Mouse (Mus musculus) hindbrain, embryonic 15.5 days (tissue): ENCODE measurements at regions not wholly inside any gene's neighbourhood (a gene's known extent, or its start where the extent isn't known, plus 50 kb on each side); places are given as distances from the start of the nearest gene placed in this dataset.
A peak's percentile ranks its signal among the peaks of the same experiment; 100 is the strongest.

Source experiments
- ATAC-seq: fragments of 200-750 bp; cut with Nextera tagmentation; 2 replicates; pipeline ENCODE4 v1.8.0; 2017; ENCODE audit warnings: low read depth, moderate number of reproducible peaks, moderate TSS enrichment; ENCODE audit not compliant: low FRiP score
- H3K27ac ChIP-seq: fragments of 300-500 bp; sonication (generic); replicated peaks from 2 replicates; pipeline ENCODE4 v1.5.1; 2015; ENCODE audit warnings: mild to moderate bottlenecking, inconsistent platforms
- H3K27me3 ChIP-seq: fragments of 300-500 bp; sonication (generic); 2 replicates; pipeline ENCODE4 v1.6.1; 2015; ENCODE audit warnings: control low read depth, inconsistent platforms
- H3K36me3 ChIP-seq: fragments of 300-500 bp; sonication (generic); 2 replicates; pipeline ENCODE4 v1.6.1; 2015; ENCODE audit warnings: control low read depth, inconsistent platforms
- H3K4me1 ChIP-seq: fragments of 300-500 bp; sonication (generic); replicated peaks from 2 replicates; pipeline ENCODE4 v1.6.1; 2015; ENCODE audit warnings: control low read depth, inconsistent platforms
- H3K4me2 ChIP-seq: fragments of 300-500 bp; sonication (generic); 2 replicates; pipeline ENCODE4 v1.6.1; 2015; ENCODE audit warnings: moderate library complexity, mild to moderate bottlenecking, inconsistent platforms
- H3K4me3 ChIP-seq: fragments of 300-500 bp; sonication (generic); 2 replicates; pipeline ENCODE4 v1.5.1; 2015; ENCODE audit warnings: mild to moderate bottlenecking, inconsistent platforms
- H3K9ac ChIP-seq: fragments of 300-500 bp; sonication (generic); 2 replicates; pipeline ENCODE4 v1.6.1; 2015; ENCODE audit warnings: inconsistent platforms
- H3K9me3 ChIP-seq: fragments of 300-500 bp; sonication (generic); 2 replicates; pipeline ENCODE4 v1.6.1; 2016; ENCODE audit warnings: control low read depth, inconsistent platforms
- WGBS: fragments of 180-500 bp; shearing (Covaris S2); methylation state at CpG from one replicate; pipeline ENCODE4 v1.1.7; 2015; 5-methylcytosine and 5-hydroxymethylcytosine counted together

GRCm38 (mm10) chr8:10835054-10835453, 173.2 kb downstream of the Irs2 start:
- no peak overlapping the region for H3K9ac ChIP-seq
- no peaks in the 10 kb centered on the region for H3K9me3 ChIP-seq
- H3K27me3 ChIP-seq = 0 out of 2 replicates have a peak, but pooled peaks cover 2% of the 10 kb centered on the region
- no peak overlapping the region for H3K4me2 ChIP-seq
- WGBS = 89% methylated on average over 6 of the region's 6 CpGs
- H3K4me3 ChIP-seq = no peak overlapping the region
- ATAC-seq = no peak
- no peak overlapping the region for H3K27ac ChIP-seq
- no peaks in the 10 kb centered on the region for H3K36me3 ChIP-seq
- no peaks in the 10 kb centered on the region for H3K4me1 ChIP-seq

GRCm38 (mm10) chr8:10831864-10832263, 176.4 kb downstream of the Irs2 start:
- Histone ChIP-seq H3K9me3 (no peaks in the 10 kb centered on the region), H3K4me3 (no peak overlapping the region), H3K27ac (no peak overlapping the region), H3K27me3 (0 out of 2 replicates have a peak, but pooled peaks cover 2% of the 10 kb centered on the region), H3K4me1 (no peaks in the 10 kb centered on the region), H3K9ac (no peak overlapping the region), H3K36me3 (no peaks in the 10 kb centered on the region), H3K4me2 (no peak overlapping the region)
- 87% methylated on average over 7 of the region's 7 CpGs for WGBS
- no peak for ATAC-seq

- Histone ChIP-seq H3K36me3 (no peaks in the 10 kb centered on the region), H3K27ac (no peak overlapping the region), H3K27me3 (0 out of 2 replicates have a peak, but pooled peaks cover 2% of the 10 kb centered on the region), H3K4me3 (no peak overlapping the region), H3K4me2 (no peak overlapping the region), H3K9ac (no peak overlapping the region), H3K9me3 (no peaks in the 10 kb centered on the region), H3K4me1 (no peaks in the 10 kb centered on the region)
- WGBS = 80% methylated on average over 6 of the region's 6 CpGs
- no peak for ATAC-seq
Observed at GRCm38 (mm10) chr8:10831277-10831676, 177.0 kb downstream of the Irs2 start.

- ATAC-seq = no peak
- 95% methylated on average over 10 of the region's 10 CpGs for WGBS
- H3K4me2 ChIP-seq = no peak overlapping the region
- H3K27ac ChIP-seq = no peak overlapping the region
- 0 out of 2 replicates have a peak, but pooled peaks cover 2% of the 10 kb centered on the region for H3K27me3 ChIP-seq
- H3K4me3 ChIP-seq = no peak overlapping the region
- H3K9ac ChIP-seq = no peak overlapping the region
- H3K4me1 ChIP-seq = no peaks in the 10 kb centered on the region
- H3K9me3 ChIP-seq = no peaks in the 10 kb centered on the region
- no peaks in the 10 kb centered on the region for H3K36me3 ChIP-seq
Observed at GRCm38 (mm10) chr8:10830835-10831234, 177.4 kb downstream of the Irs2 start.

- Histone ChIP-seq H3K4me3 (no peak overlapping the region), H3K9ac (no peak overlapping the region), H3K9me3 (no peaks in the 10 kb centered on the region), H3K36me3 (no peaks in the 10 kb centered on the region), H3K4me2 (no peak overlapping the region), H3K4me1 (no peaks in the 10 kb centered on the region), H3K27me3 (0 out of 2 replicates have a peak, but pooled peaks cover 2% of the 10 kb centered on the region), H3K27ac (no peak overlapping the region)
- no peak for ATAC-seq
- 41% methylated on average over 9 of the region's 9 CpGs for WGBS
Observed at GRCm38 (mm10) chr8:10828580-10828979, 179.7 kb downstream of the Irs2 start.

GRCm38 (mm10) chr8:10827560-10827959, 180.7 kb downstream of the Irs2 start:
- no peak overlapping the region for H3K4me2 ChIP-seq
- no peak overlapping the region for H3K4me3 ChIP-seq
- ATAC-seq = no peak
- no peak overlapping the region for H3K27ac ChIP-seq
- H3K9ac ChIP-seq = no peak overlapping the region
- no peaks in the 10 kb centered on the region for H3K9me3 ChIP-seq
- no peaks in the 10 kb centered on the region for H3K27me3 ChIP-seq
- no peaks in the 10 kb centered on the region for H3K36me3 ChIP-seq
- 91% methylated on average over 6 of the region's 6 CpGs for WGBS
- no peaks in the 10 kb centered on the region for H3K4me1 ChIP-seq

- no peak for ATAC-seq
- no peak overlapping the region for H3K4me2 ChIP-seq
- WGBS = 50% methylated on average over 4 of the region's 4 CpGs
Observed at GRCm38 (mm10) chr8:10825981-10826380, 182.3 kb downstream of the Irs2 start.

GRCm38 (mm10) chr8:10825192-10825926, 182.9 kb downstream of the Irs2 start:
- Histone ChIP-seq H3K4me1 (no peaks in the 10 kb centered on the region), H3K4me2 (no peak overlapping the region), H3K36me3 (no peaks in the 10 kb centered on the region), H3K9me3 (no peaks in the 10 kb centered on the region), H3K27ac (no peak overlapping the region), H3K27me3 (no peaks in the 10 kb centered on the region), H3K4me3 (no peak overlapping the region), H3K9ac (no peak overlapping the region)
- ATAC-seq = no peak
- 80% methylated on average over 10 of the region's 10 CpGs for WGBS

More at GRCm38 (mm10) chr8:10825981-10826380, 182.3 kb downstream of the Irs2 start:
- H3K36me3 ChIP-seq = no peaks in the 10 kb centered on the region
- H3K4me1 ChIP-seq = no peaks in the 10 kb centered on the region
- no peaks in the 10 kb centered on the region for H3K27me3 ChIP-seq
- no peak overlapping the region for H3K4me3 ChIP-seq
- H3K9ac ChIP-seq = no peak overlapping the region
- no peaks in the 10 kb centered on the region for H3K9me3 ChIP-seq
- no peak overlapping the region for H3K27ac ChIP-seq

- Histone ChIP-seq H3K4me1 (no peaks in the 10 kb centered on the region), H3K27me3 (no peaks in the 10 kb centered on the region), H3K9me3 (no peaks in the 10 kb centered on the region), H3K9ac (no peak overlapping the region), H3K4me2 (no peak overlapping the region), H3K27ac (no peak overlapping the region), H3K36me3 (no peaks in the 10 kb centered on the region), H3K4me3 (no peak overlapping the region)
- no peak for ATAC-seq
- WGBS = 82% methylated on average over 2 of the region's 2 CpGs
Observed at GRCm38 (mm10) chr8:10821901-10822300, 186.4 kb downstream of the Irs2 start.

- Histone ChIP-seq H3K9me3 (no peaks in the 10 kb centered on the region), H3K4me1 (peaks cover 9% of the 10 kb centered on the region), H3K9ac (no peak overlapping the region), H3K27ac (no peak overlapping the region), H3K4me3 (no peak overlapping the region), H3K36me3 (no peaks in the 10 kb centered on the region), H3K4me2 (no peak overlapping the region), H3K27me3 (no peaks in the 10 kb centered on the region)
- WGBS = 81% methylated on average over 7 of the region's 7 CpGs
- no peak for ATAC-seq
Observed at GRCm38 (mm10) chr8:10814499-10814898, 193.8 kb downstream of the Irs2 start.

- peak; percentile 81 for ATAC-seq
- no peak overlapping the region for H3K4me2 ChIP-seq
- no peak overlapping the region for H3K9ac ChIP-seq
- H3K27ac ChIP-seq = peak overlapping the region; percentile 50; the same call in 1 of the 2 replicates
- no peaks in the 10 kb centered on the region for H3K36me3 ChIP-seq
- WGBS = 52% methylated on average over 10 of the region's 10 CpGs
- no peaks in the 10 kb centered on the region for H3K9me3 ChIP-seq
- no peak overlapping the region for H3K4me3 ChIP-seq
- H3K4me1 ChIP-seq = peaks cover 9% of the 10 kb centered on the region
- no peaks in the 10 kb centered on the region for H3K27me3 ChIP-seq
Observed at GRCm38 (mm10) chr8:10812060-10812670, 196.1 kb downstream of the Irs2 start.

- Histone ChIP-seq H3K4me1 (peaks cover 16% of the 10 kb centered on the region), H3K27ac (no peak overlapping the region), H3K4me2 (no peak overlapping the region), H3K9ac (no peak overlapping the region), H3K9me3 (no peaks in the 10 kb centered on the region), H3K4me3 (no peak overlapping the region), H3K36me3 (no peaks in the 10 kb centered on the region), H3K27me3 (no peaks in the 10 kb centered on the region)
- no peak for ATAC-seq
- 92% methylated on average over 5 of the region's 5 CpGs for WGBS
Observed at GRCm38 (mm10) chr8:10807040-10807439, 201.2 kb downstream of the Irs2 start.
